Mouse (Mus musculus) mouse trophoblast stem cell (cell line): ENCODE data around the gene Foxi2.

Experiments
- in situ Hi-C, 2 experiments: fragments of 300-500 bp; cut with MseI, MboI; formaldehyde crosslinking; loops; 2 replicates in 1 of 2; 3 replicates in 1 of 2; pipeline ENCODE4 v1.15.1; 2025

The Foxi2 gene

DNA sequence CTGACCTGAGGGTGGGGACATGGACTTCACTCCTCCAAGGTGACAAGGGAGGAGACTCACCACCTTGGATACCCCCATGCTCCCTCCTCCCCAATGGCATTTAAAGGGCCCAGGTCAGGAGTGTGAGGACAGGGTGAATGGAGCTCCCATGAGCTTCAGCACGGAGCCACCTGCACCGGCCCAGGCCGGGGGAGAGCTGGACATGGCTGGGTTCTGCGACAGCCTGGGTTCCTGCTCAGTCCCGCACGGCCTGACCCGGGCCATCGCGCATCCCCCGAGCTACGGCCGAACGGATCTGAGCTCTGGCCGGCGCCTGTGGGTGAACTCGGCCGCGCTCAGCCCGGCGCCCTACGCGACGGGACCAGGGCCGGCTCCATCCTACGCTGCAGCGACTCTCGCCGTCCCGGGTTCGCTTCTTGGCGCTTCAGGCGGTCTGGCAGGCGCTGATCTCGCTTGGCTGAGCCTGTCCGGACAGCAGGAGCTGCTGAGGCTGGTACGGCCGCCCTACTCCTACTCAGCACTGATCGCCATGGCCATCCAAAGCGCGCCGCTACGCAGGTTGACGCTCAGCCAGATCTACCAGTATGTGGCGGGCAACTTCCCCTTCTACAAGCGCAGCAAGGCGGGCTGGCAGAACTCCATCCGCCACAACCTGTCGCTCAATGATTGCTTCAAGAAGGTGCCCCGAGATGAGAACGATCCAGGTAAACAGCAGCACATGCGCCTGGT, at the start of gene Foxi2:
Foxi2 (plus strand) TSS at position 72 of the 729 bp plus-strand sequence.
- in situ Hi-C loops = no loop called here

DNA sequence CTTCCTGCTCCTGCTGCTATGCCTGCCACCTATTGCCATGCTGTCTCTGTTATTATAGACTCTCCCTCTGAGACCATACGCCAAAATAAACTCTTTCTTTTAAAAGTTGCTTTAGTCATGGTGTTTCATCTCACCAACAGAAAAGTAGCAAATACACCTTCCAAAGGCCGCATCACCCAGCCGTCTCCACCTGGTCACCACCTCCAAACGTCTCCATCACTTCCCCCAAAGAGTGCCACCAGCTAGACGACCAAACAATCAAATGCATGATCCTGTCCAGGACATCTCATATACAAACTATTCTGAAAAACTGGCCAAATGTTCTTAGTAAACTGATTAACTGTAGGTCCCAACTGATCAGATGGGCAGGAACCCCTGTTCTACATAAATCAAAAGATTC, 45.5 kb upstream of the Foxi2 start:
- in situ Hi-C loops = no loop called here

DNA sequence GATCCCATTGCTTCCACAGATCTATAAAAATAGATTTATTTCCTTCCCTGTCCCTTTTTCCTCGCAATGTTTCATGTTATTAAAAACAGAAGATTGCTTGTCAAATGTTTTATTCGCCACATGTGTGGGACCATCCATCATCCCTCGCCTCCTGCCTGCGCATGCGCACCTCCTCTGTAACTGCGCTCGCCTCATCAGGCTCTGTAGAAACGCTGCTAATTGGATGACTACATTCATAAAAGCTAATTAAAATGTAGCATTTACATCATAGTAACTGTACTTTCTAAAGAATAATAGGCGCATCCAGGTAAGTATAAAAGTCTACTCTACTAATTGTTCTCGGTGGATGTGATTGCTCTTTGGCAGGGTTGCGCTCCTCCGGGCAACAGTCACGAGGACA, 34.1 kb upstream of the Foxi2 start:
- in situ Hi-C loops = no loop called here

- in situ Hi-C loops = no loop called here
Observed at GRCm38 (mm10) chr7:135376932-135377331, 33.2 kb upstream of the Foxi2 start.

DNA sequence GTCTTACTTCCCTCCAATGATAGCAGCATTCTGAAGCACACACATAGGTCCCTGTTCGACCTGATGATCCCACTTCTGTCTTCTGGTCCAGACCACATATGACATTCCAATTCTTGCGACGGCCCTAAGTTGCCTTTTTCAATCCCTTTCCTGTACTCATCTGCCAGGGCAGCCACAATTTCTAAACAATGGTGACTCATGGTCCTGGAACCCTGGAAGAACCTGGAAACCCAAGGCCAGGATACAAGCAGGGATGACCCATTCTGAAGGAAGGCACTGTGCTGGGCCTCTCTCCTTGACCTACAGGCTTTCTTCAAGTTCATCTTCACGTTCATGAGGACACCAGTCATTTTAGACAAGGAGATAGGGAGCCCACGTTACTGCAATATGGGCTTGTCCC, 31.8 kb upstream of the Foxi2 start:
- in situ Hi-C loops = no loop called here

GRCm38 (mm10) chr7:135389039-135389438, 21.1 kb upstream of the Foxi2 start:
- in situ Hi-C loops = no loop called here

DNA sequence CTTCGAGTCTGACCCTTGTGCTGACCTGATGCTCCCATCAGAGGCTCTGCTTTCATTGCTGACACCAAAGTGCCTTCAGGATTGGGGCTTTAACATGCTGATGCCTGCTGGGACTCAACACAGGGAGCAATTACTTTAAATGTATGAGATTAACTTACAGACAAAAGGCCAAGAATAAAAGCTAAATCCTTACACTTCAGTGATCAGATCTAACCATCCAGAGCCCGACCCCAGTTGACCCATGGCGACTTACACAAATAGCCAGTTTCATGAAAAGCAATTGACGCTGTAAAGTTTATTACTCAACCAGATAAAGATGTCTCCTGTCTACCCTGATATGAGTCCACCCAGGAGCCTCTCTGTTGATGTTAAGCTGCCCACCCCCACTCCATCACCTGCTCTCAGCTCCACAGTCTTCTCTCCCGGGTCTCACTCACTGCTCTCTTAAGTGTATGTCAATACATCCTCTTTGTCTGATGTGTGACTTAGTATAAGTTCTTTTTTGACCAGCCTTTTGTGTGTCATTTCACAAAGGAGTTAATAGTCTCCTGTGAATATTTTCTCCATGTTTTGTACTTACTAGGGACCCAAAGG, 17.1 kb upstream of the Foxi2 start:
- in situ Hi-C loops = no loop called here

GRCm38 (mm10) chr7:135394436-135394835, 15.7 kb upstream of the Foxi2 start:
- in situ Hi-C loops = no loop called here

- in situ Hi-C loops = no loop called here
Observed at GRCm38 (mm10) chr7:135395242-135395641, 14.9 kb upstream of the Foxi2 start.

DNA sequence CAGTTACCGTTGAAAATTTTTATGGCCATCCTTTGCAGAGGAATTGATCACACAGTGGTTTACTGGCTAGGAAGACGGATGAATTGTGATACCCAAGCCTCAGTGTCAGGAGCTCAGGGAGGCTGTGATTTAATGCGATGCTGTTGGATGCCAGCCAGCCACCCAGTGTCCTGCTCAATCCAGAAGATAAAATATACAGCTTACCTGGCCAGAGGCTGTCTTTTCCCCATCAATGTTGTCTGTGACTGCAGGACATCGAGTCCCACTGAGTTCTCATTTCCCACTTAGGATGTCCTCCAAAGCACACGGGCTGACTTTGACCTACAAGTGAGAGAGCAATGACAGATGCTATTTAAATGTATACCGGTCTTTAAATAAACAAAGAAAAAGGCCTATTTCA, 13.0 kb upstream of the Foxi2 start:
- in situ Hi-C loops = no loop called here

- in situ Hi-C loops = no loop called here
Observed at GRCm38 (mm10) chr7:135397874-135398273, 12.2 kb upstream of the Foxi2 start.

DNA sequence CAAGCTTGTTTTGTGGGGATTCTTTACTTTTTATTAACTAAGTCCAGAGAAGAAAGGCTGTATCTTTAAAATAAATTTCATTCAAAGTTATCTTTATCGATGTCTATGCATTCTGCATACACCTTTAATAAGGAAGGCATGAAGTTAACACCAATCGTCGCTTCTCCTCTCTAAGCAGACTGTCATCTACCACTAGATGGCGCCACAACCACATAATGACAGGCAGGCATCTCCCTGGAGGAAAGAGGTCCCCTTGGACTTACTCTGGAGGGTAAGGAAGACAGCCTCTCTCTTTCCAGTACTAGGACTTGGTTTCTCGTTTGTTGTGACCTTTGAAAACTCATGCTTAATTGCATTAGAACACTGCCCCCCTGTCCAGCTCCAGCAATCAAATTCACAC, 6.7 kb upstream of the Foxi2 start:
- in situ Hi-C loops = loop anchor here (5.0 to 10.0 kb wide), 2 partner anchors 61 to 84 kb away; no protein-coding TSS in a partner anchor

DNA sequence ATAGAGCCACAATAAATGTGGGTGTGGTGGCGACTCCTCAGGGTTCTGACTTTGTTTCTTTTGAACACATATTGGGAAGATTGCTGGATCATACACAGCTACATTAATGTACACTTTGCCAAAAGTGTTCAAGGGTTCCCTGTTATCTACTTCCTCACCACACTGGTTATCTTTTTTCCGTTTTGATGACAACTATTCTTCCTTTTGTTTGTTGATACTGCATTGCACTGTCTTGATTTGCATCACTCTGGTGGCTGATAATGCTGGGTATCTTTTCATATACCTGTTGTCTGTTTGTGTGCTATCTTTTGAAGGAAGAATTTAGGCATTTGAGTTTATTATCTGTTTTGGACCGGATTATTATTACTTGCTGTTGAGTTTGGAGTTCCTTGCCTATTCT, 3.3 kb upstream of the Foxi2 start:
- in situ Hi-C loops = loop anchor here (10.0 kb wide), 1 partner anchor 58 kb away; no protein-coding TSS in a partner anchor

DNA sequence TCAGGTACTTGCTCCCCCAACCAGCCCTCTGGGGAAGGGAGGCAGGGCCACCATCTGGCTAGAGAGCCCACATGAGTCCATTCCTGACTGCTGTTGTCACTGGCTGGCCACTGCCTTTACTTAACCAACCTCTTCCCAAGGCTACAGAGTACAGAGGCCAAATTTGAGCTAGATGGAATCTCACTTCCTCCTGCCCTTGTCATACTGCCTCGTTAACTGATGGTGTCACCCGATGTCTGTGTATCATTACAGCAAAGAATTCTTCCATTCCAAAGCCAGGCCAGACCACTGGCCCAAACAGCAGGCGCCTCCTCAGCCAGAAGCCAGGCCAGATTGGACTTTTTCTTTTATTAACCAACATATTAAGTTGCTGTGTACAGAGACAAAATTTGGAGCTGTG, 1.6 kb upstream of the Foxi2 start:
- in situ Hi-C loops = loop anchor here (10.0 kb wide), 1 partner anchor 56 kb away; no protein-coding TSS in a partner anchor

GRCm38 (mm10) chr7:135412357-135412756, 2.2 kb downstream of the Foxi2 start:
- in situ Hi-C loops = no loop called here

DNA sequence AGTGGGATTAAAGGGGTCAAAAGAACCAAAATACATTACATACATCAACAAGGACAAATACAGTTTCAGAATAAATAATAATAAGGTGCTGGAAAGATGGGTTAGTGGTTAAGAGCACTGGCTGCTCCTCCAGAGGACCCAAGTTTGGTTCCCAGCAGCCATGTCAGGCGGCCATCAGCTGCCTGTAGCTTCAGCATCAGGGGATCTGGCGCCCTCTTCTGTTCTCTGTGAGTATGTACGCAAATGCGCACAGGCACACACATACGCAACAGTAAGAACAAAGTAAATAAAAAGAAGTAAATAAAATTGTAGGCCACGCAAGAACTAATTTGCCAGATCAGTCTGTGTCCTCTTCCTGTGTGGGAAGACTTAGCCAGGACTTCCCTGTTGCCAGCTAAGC, 18.7 kb downstream of the Foxi2 start:
- in situ Hi-C loops = no loop called here

- in situ Hi-C loops = no loop called here
Observed at GRCm38 (mm10) chr7:135430903-135431302, 20.8 kb downstream of the Foxi2 start.

DNA sequence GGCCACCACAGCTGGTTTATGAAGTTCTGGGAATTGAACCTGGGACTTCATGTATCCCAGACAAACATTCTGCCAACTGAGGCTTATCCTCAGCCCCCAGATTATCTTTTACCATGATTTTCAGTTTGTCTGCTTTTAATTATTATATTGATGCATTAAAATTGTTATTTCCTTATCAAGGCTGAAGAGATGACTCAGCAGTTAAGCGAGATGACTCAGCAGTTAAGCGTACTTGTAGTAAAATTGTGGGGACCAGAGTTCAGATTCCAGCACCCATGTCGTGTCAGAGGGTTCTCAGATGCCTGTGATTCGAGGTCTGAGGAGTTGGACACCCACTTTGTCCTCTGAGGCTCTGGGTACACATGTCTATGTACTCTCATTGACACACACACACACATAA, 33.8 kb downstream of the Foxi2 start:
- in situ Hi-C loops = no loop called here

GRCm38 (mm10) chr7:135451340-135451739, 41.2 kb downstream of the Foxi2 start:
- in situ Hi-C loops = no loop called here

DNA sequence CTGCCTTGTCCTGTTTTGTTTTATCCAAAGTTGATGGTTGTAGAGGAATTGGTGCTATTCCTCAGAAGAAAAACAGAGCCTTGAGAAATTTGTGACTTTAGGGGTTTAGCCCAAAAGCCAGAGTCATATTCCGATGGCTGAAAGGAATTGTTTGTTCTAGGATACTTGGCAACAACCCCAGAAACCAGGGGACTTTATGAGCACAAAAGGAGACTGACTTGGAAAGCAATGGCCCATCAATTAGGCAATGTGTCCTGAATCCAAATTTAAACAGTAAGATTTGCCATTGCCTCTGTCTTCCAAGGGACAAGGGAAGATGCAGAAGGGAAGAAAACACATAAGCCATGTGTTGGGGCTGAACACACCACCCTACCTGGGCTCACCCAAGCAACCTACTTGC, 42.3 kb downstream of the Foxi2 start:
- in situ Hi-C loops = no loop called here

- in situ Hi-C loops = no loop called here
Observed at GRCm38 (mm10) chr7:135453690-135454089, 43.6 kb downstream of the Foxi2 start.
